Mouse (Mus musculus) limb, embryonic 15.5 days (tissue): Measurements from ENCODE around the gene Cox10. TPM values are rescaled to one million over a fixed set of nuclear protein-coding genes. Genes with fewer than 3 reads are reported as not detected.

Source experiments
- ATAC-seq: fragments of 200-750 bp; cut with Nextera tagmentation; 2 replicates; pipeline ENCODE4 v1.8.0; 2017; ENCODE audit warnings: low read depth, moderate TSS enrichment; ENCODE audit not compliant: insufficient number of reproducible peaks, low FRiP score, low TSS enrichment
- H3K27ac ChIP-seq: fragments of 300-500 bp; sonication (generic); 2 replicates; pipeline ENCODE4 v1.5.1; 2015; ENCODE audit warnings: moderate library complexity, mild to moderate bottlenecking, inconsistent platforms
- H3K27me3 ChIP-seq: fragments of 300-500 bp; sonication (generic); 2 replicates; pipeline ENCODE4 v1.6.1; 2015; ENCODE audit warnings: inconsistent platforms
- H3K36me3 ChIP-seq: fragments of 300-500 bp; sonication (generic); 2 replicates; pipeline ENCODE4 v1.6.1; 2015; ENCODE audit warnings: inconsistent platforms
- H3K4me1 ChIP-seq: fragments of 300-500 bp; sonication (generic); 2 replicates; pipeline ENCODE4 v1.6.1; 2015; ENCODE audit warnings: inconsistent platforms
- H3K4me2 ChIP-seq: fragments of 300-500 bp; sonication (generic); 2 replicates; pipeline ENCODE4 v1.6.1; 2015; ENCODE audit warnings: mild to moderate bottlenecking, inconsistent platforms
- H3K4me3 ChIP-seq: fragments of 300-500 bp; sonication (generic); 2 replicates; pipeline ENCODE4 v1.5.1; 2015; ENCODE audit warnings: mild to moderate bottlenecking, inconsistent platforms
- H3K9ac ChIP-seq: fragments of 300-500 bp; sonication (generic); 2 replicates; pipeline ENCODE4 v1.6.1; 2015; ENCODE audit warnings: inconsistent platforms
- H3K9me3 ChIP-seq: fragments of 300-500 bp; sonication (generic); 2 replicates; pipeline ENCODE4 v1.6.1; 2016; ENCODE audit warnings: inconsistent platforms
- WGBS: fragments of 180-500 bp; shearing (Covaris S2); methylation state at CpG from one replicate; pipeline ENCODE4 v1.1.7; 2015; 5-methylcytosine and 5-hydroxymethylcytosine counted together
- polyA plus RNA-seq: library from polyadenylated mRNA; unstranded; fragments of >200 nt; fragmentation: Nextera tagmentation; extraction: Ambion mirVana; gene quantifications from 2 replicates; pipeline ENCODE4 v1.2.1, GENCODE M21; 2015

Cox10 gene
- polyA plus RNA-seq, 1 experiment from 2014 or later: 20.6 TPM

GRCm38 (mm10) chr11:63947024-63947423 lies 132.2 kb downstream of the Cox10 start:
- no peak overlapping the region for H3K9ac ChIP-seq
- ATAC-seq: no peak
- WGBS: 64% methylated on average over 2 of the region's 2 CpGs

GRCm38 (mm10) chr11:63943947-63944346 lies 135.3 kb downstream of the Cox10 start:
- 88% methylated on average over 3 of the region's 3 CpGs for WGBS
- Histone ChIP-seq H3K27me3 (no peaks in the 10 kb centered on the region), H3K4me3 (no peak overlapping the region), H3K9me3 (no peaks in the 10 kb centered on the region), H3K9ac (no peak overlapping the region), H3K36me3 (no peaks in the 10 kb centered on the region), H3K27ac (no peak overlapping the region), H3K4me1 (0 out of 2 replicates have a peak, but pooled peaks cover 6% of the 10 kb centered on the region), H3K4me2 (no peak overlapping the region)
- no peak for ATAC-seq

More at GRCm38 (mm10) chr11:63947024-63947423, 132.2 kb downstream of the Cox10 start:
- Histone ChIP-seq H3K27ac (no peak overlapping the region), H3K36me3 (no peaks in the 10 kb centered on the region), H3K9me3 (no peaks in the 10 kb centered on the region), H3K27me3 (0 out of 2 replicates have a peak, but pooled peaks cover 4% of the 10 kb centered on the region), H3K4me2 (no peak overlapping the region), H3K4me1 (peaks cover 8% of the 10 kb centered on the region), H3K4me3 (no peak overlapping the region)

- ATAC-seq: no peak
- Histone ChIP-seq H3K9ac (no peak overlapping the region), H3K36me3 (no peaks in the 10 kb centered on the region), H3K27me3 (no peaks in the 10 kb centered on the region), H3K4me2 (no peak overlapping the region), H3K9me3 (no peaks in the 10 kb centered on the region), H3K27ac (no peak overlapping the region), H3K4me1 (0 out of 2 replicates have a peak, but pooled peaks cover 6% of the 10 kb centered on the region), H3K4me3 (no peak overlapping the region)
- 88% methylated on average over 13 of the region's 13 CpGs for WGBS
These were observed 135.9 kb downstream of the Cox10 start for GRCm38 (mm10) chr11:63943268-63943890.

GRCm38 (mm10) chr11:63942177-63942576 lies 137.1 kb downstream of the Cox10 start:
- WGBS: 76% methylated on average over 8 of the region's 8 CpGs
- Histone ChIP-seq H3K9me3 (no peaks in the 10 kb centered on the region), H3K36me3 (no peaks in the 10 kb centered on the region), H3K27me3 (no peaks in the 10 kb centered on the region), H3K4me2 (no peak overlapping the region), H3K4me3 (no peak overlapping the region), H3K9ac (no peak overlapping the region), H3K4me1 (0 out of 2 replicates have a peak, but pooled peaks cover 3% of the 10 kb centered on the region), H3K27ac (no peak overlapping the region)
- no peak for ATAC-seq

GRCm38 (mm10) chr11:63936641-63937040 lies 142.6 kb downstream of the Cox10 start:
- H3K27me3 ChIP-seq: peaks cover 6% of the 10 kb centered on the region; the same call in 1 of the 2 replicates
- no peaks in the 10 kb centered on the region for H3K9me3 ChIP-seq
- no peaks in the 10 kb centered on the region for H3K4me1 ChIP-seq
- no peak overlapping the region for H3K4me3 ChIP-seq
- no peaks in the 10 kb centered on the region for H3K36me3 ChIP-seq
- no peak overlapping the region for H3K27ac ChIP-seq
- ATAC-seq: no peak
- 56% methylated on average over 3 of the region's 3 CpGs for WGBS
- H3K4me2 ChIP-seq: no peak overlapping the region
- no peak overlapping the region for H3K9ac ChIP-seq

GRCm38 (mm10) chr11:63926901-63927300 lies 152.4 kb downstream of the Cox10 start:
- H3K4me2 ChIP-seq: no peak overlapping the region
- no peaks in the 10 kb centered on the region for H3K36me3 ChIP-seq
- H3K4me1 ChIP-seq: peaks cover 37% of the 10 kb centered on the region
- no peak overlapping the region for H3K9ac ChIP-seq
- WGBS: 92% methylated on average over 6 of the region's 6 CpGs
- H3K27ac ChIP-seq: no peak overlapping the region
- ATAC-seq: no peak
- H3K27me3 ChIP-seq: peaks cover 40% of the 10 kb centered on the region
- H3K9me3 ChIP-seq: no peaks in the 10 kb centered on the region
- H3K4me3 ChIP-seq: no peak overlapping the region

- WGBS: 2% methylated on average over 31 of the region's 31 CpGs
- no peaks in the 10 kb centered on the region for H3K36me3 ChIP-seq
- no peak for ATAC-seq
- peak overlapping the region; percentile 73 for H3K4me2 ChIP-seq
- no peaks in the 10 kb centered on the region for H3K9me3 ChIP-seq
- no peak overlapping the region for H3K27ac ChIP-seq
- H3K4me3 ChIP-seq: peak overlapping the region; percentile 41
- peaks cover 53% of the 10 kb centered on the region for H3K4me1 ChIP-seq
- H3K9ac ChIP-seq: no peak overlapping the region
- H3K27me3 ChIP-seq: peaks cover 46% of the 10 kb centered on the region
These were observed 154.1 kb downstream of the Cox10 start for GRCm38 (mm10) chr11:63925161-63925582.

- WGBS: 17% methylated on average over 26 of the region's 26 CpGs
- no peaks in the 10 kb centered on the region for H3K36me3 ChIP-seq
- H3K27ac ChIP-seq: no peak overlapping the region
- H3K27me3 ChIP-seq: peaks cover 50% of the 10 kb centered on the region
- peaks cover 61% of the 10 kb centered on the region for H3K4me1 ChIP-seq
- H3K9ac ChIP-seq: no peak overlapping the region
- peak overlapping the region; percentile 93 for H3K4me2 ChIP-seq
- no peaks in the 10 kb centered on the region for H3K9me3 ChIP-seq
- peak overlapping the region; percentile 8 for H3K4me3 ChIP-seq
- ATAC-seq: no peak
These were observed 154.9 kb downstream of the Cox10 start for GRCm38 (mm10) chr11:63924286-63924930.

GRCm38 (mm10) chr11:63923386-63923785 lies 155.9 kb downstream of the Cox10 start:
- Histone ChIP-seq H3K9me3 (no peaks in the 10 kb centered on the region), H3K36me3 (no peaks in the 10 kb centered on the region), H3K27ac (no peak overlapping the region), H3K4me2 (peak overlapping the region; percentile 93), H3K4me1 (peaks cover 71% of the 10 kb centered on the region), H3K9ac (no peak overlapping the region), H3K27me3 (peaks cover 59% of the 10 kb centered on the region), H3K4me3 (peak overlapping the region; percentile 70)
- no peak for ATAC-seq
- 1% methylated on average over 29 of the region's 29 CpGs for WGBS

- peak; percentile 95 for ATAC-seq
- Histone ChIP-seq H3K4me2 (peak within 1 kb of the TSS; percentile 93), H3K36me3 (no peaks in the 10 kb centered on the region), H3K27ac (peak within 1 kb of the TSS; percentile 82), H3K4me3 (peak within 1 kb of the TSS; percentile 70), H3K4me1 (peaks cover 74% of the 10 kb centered on the region), H3K27me3 (peaks cover 67% of the 10 kb centered on the region), H3K9ac (peak within 1 kb of the TSS; percentile 77), H3K9me3 (no peaks in the 10 kb centered on the region)
- WGBS: under 1% methylated on average over 43 of the region's 43 CpGs
These were observed 157.1 kb downstream of the Cox10 start, which contains the start of gene Hs3st3b1 for GRCm38 (mm10) chr11:63922091-63922621. Gene Hs3st3b1 (minus strand): TSS chr11:63922290.

- peak overlapping the region; percentile 70 for H3K4me3 ChIP-seq
- under 1% methylated on average over 80 of the region's 80 CpGs for WGBS
- no peak for ATAC-seq
- H3K9ac ChIP-seq: peak overlapping the region; percentile 77
- H3K27ac ChIP-seq: peak overlapping the region; percentile 82
- no peaks in the 10 kb centered on the region for H3K9me3 ChIP-seq
- peaks cover 74% of the 10 kb centered on the region for H3K4me1 ChIP-seq
- peak overlapping the region; percentile 93 for H3K4me2 ChIP-seq
- H3K27me3 ChIP-seq: peaks cover 67% of the 10 kb centered on the region
- H3K36me3 ChIP-seq: no peaks in the 10 kb centered on the region
These were observed 158.0 kb downstream of the Cox10 start for GRCm38 (mm10) chr11:63921044-63921951.
